Mouse (Mus musculus) forebrain, embryonic 13.5 days (tissue): Measurements from ENCODE around the gene Kcne1l. TPM values are rescaled to one million over a fixed set of nuclear protein-coding genes. Genes with fewer than 3 reads are reported as not detected.

Experiments used
- ATAC-seq: fragments of 200-750 bp; cut with Nextera tagmentation; 2 replicates; pipeline ENCODE4 v1.8.0; 2017
- H3K27ac ChIP-seq: fragments of 300-500 bp; sonication (generic); 2 replicates; pipeline ENCODE4 v1.5.1; 2015; ENCODE audit warnings: inconsistent platforms, mild to moderate bottlenecking, moderate library complexity
- H3K27me3 ChIP-seq: fragments of 300-500 bp; sonication (generic); 2 replicates; pipeline ENCODE4 v1.6.1; 2015; ENCODE audit warnings: mild to moderate bottlenecking, inconsistent platforms
- H3K36me3 ChIP-seq: fragments of 300-500 bp; sonication (generic); 2 replicates; pipeline ENCODE4 v1.6.1; 2015; ENCODE audit warnings: mild to moderate bottlenecking, inconsistent platforms; ENCODE audit not compliant: poor library complexity, severe bottlenecking
- H3K4me1 ChIP-seq: fragments of 300-500 bp; sonication (generic); 2 replicates; pipeline ENCODE4 v1.6.1; 2015; ENCODE audit warnings: inconsistent platforms
- H3K4me2 ChIP-seq: fragments of 300-500 bp; sonication (generic); 2 replicates; pipeline ENCODE4 v1.6.1; 2015; ENCODE audit warnings: inconsistent platforms, mild to moderate bottlenecking, moderate library complexity
- H3K4me3 ChIP-seq: fragments of 300-500 bp; sonication (generic); 2 replicates; pipeline ENCODE4 v1.5.1; 2015; ENCODE audit warnings: mild to moderate bottlenecking, inconsistent platforms
- H3K9ac ChIP-seq: fragments of 300-500 bp; sonication (generic); 2 replicates; pipeline ENCODE4 v1.6.1; 2015; ENCODE audit warnings: mild to moderate bottlenecking, inconsistent platforms
- H3K9me3 ChIP-seq: fragments of 300-500 bp; sonication (generic); replicated peaks from 2 replicates; pipeline ENCODE4 v1.6.1; 2016; ENCODE audit warnings: inconsistent platforms
- WGBS: fragments of 180-500 bp; shearing (Covaris S2); methylation state at CpG from one replicate; pipeline ENCODE4 v1.1.7; 2015; 5-methylcytosine and 5-hydroxymethylcytosine counted together
- polyA plus RNA-seq: library from polyadenylated mRNA; unstranded; fragments of >200 nt; fragmentation: Nextera tagmentation; extraction: Ambion mirVana; gene quantifications from 2 replicates; pipeline ENCODE4 v1.2.1, GENCODE M21; 2015

Gene Kcne1l
- polyA plus RNA-seq: 18.3 and 20.2 TPM in 2 replicates

DNA sequence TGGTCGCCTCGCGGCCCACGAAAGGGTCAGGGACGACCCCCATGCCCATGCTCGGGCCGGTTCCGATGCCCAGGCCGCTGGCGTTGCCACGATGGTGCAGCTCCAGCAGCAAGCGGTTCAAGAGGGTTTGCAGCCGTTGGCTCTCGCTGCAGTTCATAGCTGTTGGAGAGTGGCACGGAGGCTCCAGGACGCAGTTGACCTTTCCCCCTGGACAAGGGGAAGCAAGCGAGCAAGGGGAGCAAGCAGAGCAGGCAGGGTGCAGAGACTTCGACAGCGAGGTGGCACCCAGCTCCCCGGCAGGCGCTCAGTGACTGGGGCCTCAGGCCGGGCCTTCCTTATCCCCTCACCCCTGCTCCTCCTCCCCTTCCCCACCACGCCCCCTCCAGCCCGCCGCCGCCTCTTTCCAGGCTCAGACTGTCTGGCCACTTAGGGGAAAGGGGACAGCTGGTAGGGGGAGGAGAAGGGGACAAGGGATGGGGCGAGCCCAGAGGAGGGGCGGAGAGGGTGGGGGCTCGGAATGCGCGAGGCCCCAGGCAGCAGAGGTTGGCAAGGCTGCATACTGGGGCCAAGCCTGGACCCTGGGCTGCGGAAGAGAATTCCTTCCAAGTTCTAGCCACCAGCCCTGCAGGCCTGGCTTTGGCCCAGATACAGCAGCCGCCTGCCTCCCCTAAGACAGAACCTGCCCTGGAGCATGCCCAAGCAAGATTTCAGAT, at the start of gene Kcne1l:
Gene Kcne1l (minus strand): TSS at position 426 of the 713 bp plus-strand sequence.
- Histone ChIP-seq H3K4me3 (peak within 1 kb of the TSS; percentile 24), H3K9me3 (no peaks in the 10 kb centered on the region), H3K4me2 (peak within 1 kb of the TSS; percentile 51), H3K36me3 (no peaks in the 10 kb centered on the region), H3K27ac (peak within 1 kb of the TSS; percentile 65), H3K4me1 (peaks cover 15% of the 10 kb centered on the region; the same call in 1 of the 2 replicates), H3K9ac (peak within 1 kb of the TSS; percentile 51), H3K27me3 (peaks cover 6% of the 10 kb centered on the region; the same call in 1 of the 2 replicates)
- 18% methylated on average over 26 of the region's 33 CpGs for WGBS
- ATAC-seq: peak; percentile 80

DNA sequence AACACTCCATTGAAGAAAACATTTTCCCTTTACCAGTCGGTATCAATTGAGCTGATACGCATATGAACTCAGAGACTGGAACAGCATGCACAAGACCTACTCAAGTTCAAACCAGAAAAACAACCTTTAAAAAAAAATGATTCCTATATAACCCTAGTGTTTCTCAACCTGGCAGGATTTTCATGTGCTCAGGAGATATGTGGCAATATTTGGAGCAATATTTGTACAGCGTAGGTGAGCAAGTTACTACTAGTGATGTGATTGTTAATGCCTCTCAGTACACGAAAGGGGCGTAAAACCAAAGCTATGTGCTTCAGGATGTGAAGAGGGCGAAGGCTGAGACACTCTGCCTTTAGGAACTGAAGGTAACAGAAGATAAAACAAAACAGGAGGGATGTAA, 30.1 kb upstream of the Kcne1l start:
- 93% methylated on average over 6 of the region's 6 CpGs for WGBS
- Histone ChIP-seq H3K4me3 (no peak overlapping the region), H3K4me2 (no peak overlapping the region), H3K36me3 (no peaks in the 10 kb centered on the region), H3K4me1 (no peaks in the 10 kb centered on the region), H3K27ac (no peak overlapping the region), H3K9ac (no peak overlapping the region), H3K27me3 (no peaks in the 10 kb centered on the region), H3K9me3 (no peaks in the 10 kb centered on the region)
- ATAC-seq: no peak

DNA sequence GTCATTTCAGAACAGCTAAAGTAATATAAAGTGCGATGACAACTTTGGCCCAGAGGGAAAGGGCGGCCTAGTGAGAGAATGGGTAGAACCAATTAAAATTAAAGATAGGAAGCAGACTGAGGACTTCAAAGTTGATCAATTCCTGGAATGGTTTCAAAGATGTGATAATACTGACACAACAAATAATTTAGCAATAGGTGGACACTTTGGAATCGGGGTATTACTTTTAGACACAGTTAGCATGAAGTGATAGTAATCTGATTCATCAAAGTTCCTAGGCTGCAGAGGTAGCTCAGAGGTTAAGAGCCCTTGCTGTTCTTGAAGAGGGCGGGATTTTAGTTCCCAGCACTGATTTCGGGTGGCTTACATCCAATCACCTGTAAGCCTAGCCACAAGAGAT, 29.4 kb upstream of the Kcne1l start:
- no peaks in the 10 kb centered on the region for H3K27me3 ChIP-seq
- 84% methylated on average over 5 of the region's 5 CpGs for WGBS
- no peak overlapping the region for H3K4me2 ChIP-seq
- no peaks in the 10 kb centered on the region for H3K36me3 ChIP-seq
- no peak for ATAC-seq
- H3K27ac ChIP-seq: no peak overlapping the region
- no peaks in the 10 kb centered on the region for H3K9me3 ChIP-seq
- no peaks in the 10 kb centered on the region for H3K4me1 ChIP-seq
- H3K9ac ChIP-seq: no peak overlapping the region
- H3K4me3 ChIP-seq: no peak overlapping the region

DNA sequence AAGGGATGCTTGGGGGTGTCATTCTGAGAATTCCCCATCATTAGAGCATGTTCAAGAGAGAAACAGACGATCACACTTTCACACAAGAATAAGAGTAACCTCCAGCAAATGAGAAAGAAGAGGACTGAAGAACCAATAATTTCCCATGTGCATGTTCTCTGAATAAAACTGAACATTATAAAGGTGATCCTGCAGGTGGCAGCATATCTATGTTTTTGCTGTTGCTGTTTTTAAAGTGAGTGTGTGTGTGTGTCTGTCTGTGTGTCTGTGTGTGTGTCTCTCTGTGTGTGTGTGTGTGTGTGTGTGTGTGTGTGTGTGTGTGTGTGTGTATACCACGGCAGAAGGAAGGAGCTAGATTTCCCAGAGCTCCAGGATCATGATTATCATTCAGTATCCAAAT, 19.7 kb upstream of the Kcne1l start:
- no peaks in the 10 kb centered on the region for H3K27me3 ChIP-seq
- WGBS: 79% methylated on average over 1 of the region's 2 CpGs
- H3K9ac ChIP-seq: no peak overlapping the region
- no peaks in the 10 kb centered on the region for H3K36me3 ChIP-seq
- no peaks in the 10 kb centered on the region for H3K4me1 ChIP-seq
- no peak for ATAC-seq
- H3K4me3 ChIP-seq: no peak overlapping the region
- H3K4me2 ChIP-seq: no peak overlapping the region
- H3K27ac ChIP-seq: no peak overlapping the region
- H3K9me3 ChIP-seq: no peaks in the 10 kb centered on the region

DNA sequence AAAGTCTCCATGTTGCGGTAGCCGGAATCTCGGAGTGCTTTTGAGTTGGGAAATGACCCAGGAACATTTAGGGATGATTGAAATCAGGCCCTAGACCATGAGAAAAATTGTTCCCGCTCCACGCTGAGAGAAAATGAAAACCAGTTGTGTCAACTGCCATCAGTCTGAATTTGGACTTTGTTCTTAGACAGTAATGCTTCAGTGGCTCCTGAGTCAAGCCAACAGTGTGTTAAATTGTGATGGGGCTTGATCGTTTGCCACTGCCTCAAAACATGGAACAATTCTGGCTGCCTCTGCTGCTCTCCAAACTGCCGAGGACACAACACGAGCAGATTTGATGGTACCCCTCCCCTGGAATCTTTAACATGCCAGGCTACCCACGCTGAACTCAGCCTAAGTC, 10.0 kb upstream of the Kcne1l start:
- Histone ChIP-seq H3K4me3 (no peak overlapping the region), H3K9ac (no peak overlapping the region), H3K9me3 (no peaks in the 10 kb centered on the region), H3K36me3 (no peaks in the 10 kb centered on the region), H3K4me2 (no peak overlapping the region), H3K4me1 (no peaks in the 10 kb centered on the region), H3K27me3 (no peaks in the 10 kb centered on the region), H3K27ac (no peak overlapping the region)
- WGBS: 84% methylated on average over 9 of the region's 9 CpGs
- no peak for ATAC-seq

DNA sequence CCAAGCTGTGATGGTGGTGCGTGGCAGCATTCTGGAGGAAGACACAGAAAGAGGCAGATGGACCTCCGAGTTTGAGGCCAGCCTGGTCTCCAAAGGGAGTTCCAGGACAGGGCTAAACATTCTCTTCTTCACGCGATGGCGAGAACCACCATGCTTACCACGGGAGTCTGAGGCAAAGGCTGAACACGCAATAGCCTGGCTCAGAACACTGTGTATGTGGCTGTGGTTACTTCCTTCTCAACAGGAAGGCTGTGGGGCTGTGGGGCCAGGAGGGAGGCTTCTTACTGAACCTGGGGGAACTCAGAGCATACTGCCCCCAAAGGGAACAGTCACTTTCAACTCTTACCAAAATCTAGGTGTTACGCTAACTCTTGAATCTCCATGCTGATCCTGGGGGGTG, 9.2 kb upstream of the Kcne1l start:
- Histone ChIP-seq H3K9ac (no peak overlapping the region), H3K4me3 (no peak overlapping the region), H3K4me2 (no peak overlapping the region), H3K27ac (no peak overlapping the region), H3K9me3 (no peaks in the 10 kb centered on the region), H3K36me3 (no peaks in the 10 kb centered on the region), H3K4me1 (peaks cover under 1% of the 10 kb centered on the region; the same call in 1 of the 2 replicates), H3K27me3 (no peaks in the 10 kb centered on the region)
- no peak for ATAC-seq
- WGBS: 69% methylated on average over 8 of the region's 8 CpGs

DNA sequence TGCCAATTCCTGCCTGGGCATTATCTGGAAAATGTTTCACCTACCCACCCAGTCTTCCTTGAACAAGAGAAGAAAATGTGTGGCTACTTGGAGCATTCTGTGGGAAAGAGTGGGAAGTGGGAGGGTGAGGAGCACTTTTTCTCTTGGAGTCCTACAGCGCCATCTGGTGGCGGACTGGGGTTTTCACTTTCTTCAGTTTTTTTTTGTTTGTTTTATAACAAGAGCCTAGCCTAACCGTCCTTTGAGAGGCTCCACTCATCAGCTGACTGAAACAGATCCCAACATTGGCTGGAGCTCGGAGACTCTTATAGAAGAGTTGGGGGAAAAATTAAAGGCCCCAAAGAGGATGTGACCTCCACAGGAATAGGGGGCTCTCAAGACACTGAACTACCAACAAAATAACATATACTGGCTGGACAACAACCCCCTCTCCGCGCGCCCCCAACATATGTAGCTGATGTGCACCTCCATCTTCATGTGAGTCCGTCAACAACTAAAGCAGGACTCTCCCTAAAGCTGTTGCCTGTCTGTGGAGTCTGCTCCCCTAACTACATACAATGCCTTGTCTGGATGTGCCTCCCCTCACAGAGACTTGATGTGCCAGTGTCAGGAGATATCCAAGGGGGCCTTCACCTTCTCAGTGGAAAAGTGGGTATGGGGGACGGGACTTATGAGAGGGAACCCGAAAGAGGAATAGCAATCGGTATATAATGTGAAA, 8.4 kb upstream of the Kcne1l start:
- no peaks in the 10 kb centered on the region for H3K36me3 ChIP-seq
- peaks cover 5% of the 10 kb centered on the region; the same call in 1 of the 2 replicates for H3K4me1 ChIP-seq
- no peaks in the 10 kb centered on the region for H3K27me3 ChIP-seq
- no peaks in the 10 kb centered on the region for H3K9me3 ChIP-seq
- peak overlapping the region; percentile 20; the same call in 1 of the 2 replicates for H3K4me2 ChIP-seq
- peak; percentile 82 for ATAC-seq
- H3K9ac ChIP-seq: no peak overlapping the region
- no peak overlapping the region for H3K27ac ChIP-seq
- WGBS: 56% methylated on average over 11 of the region's 11 CpGs
- H3K4me3 ChIP-seq: no peak overlapping the region

DNA sequence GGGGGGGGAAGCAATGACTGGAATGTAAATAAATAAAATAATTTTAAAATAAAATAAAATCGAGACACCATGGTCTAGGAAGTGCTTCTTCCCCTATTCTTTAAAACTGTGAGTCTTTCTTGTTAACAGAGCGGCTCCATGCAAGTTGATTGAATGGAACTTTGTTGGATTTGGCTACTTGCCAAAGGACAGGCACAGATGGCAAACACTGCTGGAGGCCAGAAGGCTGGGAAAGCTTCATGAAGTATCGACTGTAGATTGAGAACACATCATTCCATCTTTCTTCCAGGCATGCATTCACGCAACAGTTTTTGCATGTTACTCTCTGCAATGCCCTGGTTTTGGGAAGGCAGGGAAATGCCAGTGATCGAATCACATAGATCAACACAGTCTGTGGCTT, 4.3 kb upstream of the Kcne1l start:
- no peak for ATAC-seq

DNA sequence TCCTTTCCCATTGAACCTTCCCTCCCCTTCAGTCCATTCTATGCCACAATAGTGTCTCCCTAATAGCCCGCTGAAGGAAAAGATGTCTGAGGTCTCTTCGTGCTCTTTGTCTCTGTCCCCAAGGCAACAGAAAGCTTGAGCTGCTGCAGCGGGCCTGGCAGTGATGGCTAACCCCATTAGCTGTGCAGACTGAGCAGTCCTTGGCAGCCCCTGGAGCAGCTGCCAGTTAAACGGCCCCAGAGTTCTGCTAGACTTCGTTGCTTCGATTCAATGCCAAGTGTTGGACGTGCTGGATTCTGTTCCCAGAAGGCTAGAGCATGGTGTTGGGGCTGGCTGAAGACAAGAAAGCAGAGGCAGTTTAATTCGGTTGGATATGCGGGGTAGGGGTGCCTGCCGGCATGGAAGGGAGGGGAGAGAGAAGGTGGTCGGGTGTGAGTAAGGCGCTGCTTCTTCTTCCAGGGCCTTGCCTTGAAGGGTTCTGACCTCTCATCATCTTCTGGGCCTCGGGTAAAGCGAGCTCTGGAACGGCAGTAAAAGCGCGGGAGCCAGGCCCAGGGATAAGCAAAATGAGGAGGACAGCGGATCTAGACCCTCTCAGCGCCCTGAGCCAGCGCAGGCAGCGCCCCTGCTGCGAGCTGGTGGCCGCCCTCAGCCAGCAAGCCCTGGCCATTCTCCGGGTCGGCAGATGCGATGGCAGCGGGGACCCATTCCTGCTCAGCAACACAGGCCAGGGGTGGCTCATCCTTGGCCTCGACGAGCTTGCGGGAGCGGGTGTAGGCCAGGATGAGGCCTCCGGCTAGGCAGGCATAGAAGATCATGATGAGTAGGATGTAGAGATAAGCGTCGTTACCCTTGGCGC, 855 bp downstream of the Kcne1l start:
- H3K36me3 ChIP-seq: no peaks in the 10 kb centered on the region
- WGBS: 34% methylated on average over 32 of the region's 35 CpGs
- H3K4me3 ChIP-seq: peak overlapping the region; percentile 24
- ATAC-seq: peak; percentile 90
- no peaks in the 10 kb centered on the region for H3K9me3 ChIP-seq
- H3K9ac ChIP-seq: peak overlapping the region; percentile 51
- 0 out of 2 replicates have a peak, but pooled peaks cover 15% of the 10 kb centered on the region for H3K4me1 ChIP-seq
- peak overlapping the region; percentile 51 for H3K4me2 ChIP-seq
- H3K27me3 ChIP-seq: peaks cover 6% of the 10 kb centered on the region; the same call in 1 of the 2 replicates
- H3K27ac ChIP-seq: peak overlapping the region; percentile 65

More for the DNA sequence above, 4.3 kb upstream of the Kcne1l start:
- Histone ChIP-seq H3K27me3 (peaks cover 6% of the 10 kb centered on the region; the same call in 1 of the 2 replicates), H3K36me3 (no peaks in the 10 kb centered on the region), H3K9ac (no peak overlapping the region), H3K9me3 (no peaks in the 10 kb centered on the region), H3K4me3 (no peak overlapping the region), H3K4me1 (peaks cover 15% of the 10 kb centered on the region; the same call in 1 of the 2 replicates), H3K4me2 (no peak overlapping the region), H3K27ac (no peak overlapping the region)
- 46% methylated on average over 5 of the region's 5 CpGs for WGBS

DNA sequence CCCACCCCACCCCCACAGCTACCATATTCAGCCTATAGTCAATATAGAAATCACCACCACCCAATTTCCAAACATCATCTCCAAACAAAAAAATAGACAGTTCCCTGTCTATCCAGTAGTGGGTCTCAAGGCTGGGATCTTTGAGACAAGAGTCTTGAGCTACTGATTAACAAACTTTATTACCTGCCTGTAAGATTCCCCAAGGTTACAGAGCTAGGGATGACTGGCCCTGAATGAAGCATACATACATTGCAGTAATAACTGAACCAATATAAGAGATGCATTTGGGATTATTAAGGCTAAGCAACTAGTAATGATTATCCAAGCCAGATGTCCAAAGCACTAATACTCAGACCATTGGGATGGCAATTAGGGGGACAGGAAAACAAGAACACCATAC, 1.5 kb downstream of the Kcne1l start:
- H3K27me3 ChIP-seq: peaks cover 6% of the 10 kb centered on the region; the same call in 1 of the 2 replicates
- H3K9ac ChIP-seq: no peak overlapping the region
- no peak overlapping the region for H3K27ac ChIP-seq
- no peak overlapping the region for H3K4me2 ChIP-seq
- 0 out of 2 replicates have a peak, but pooled peaks cover 11% of the 10 kb centered on the region for H3K4me1 ChIP-seq
- no peak for ATAC-seq
- H3K9me3 ChIP-seq: no peaks in the 10 kb centered on the region
- H3K4me3 ChIP-seq: no peak overlapping the region
- H3K36me3 ChIP-seq: no peaks in the 10 kb centered on the region

DNA sequence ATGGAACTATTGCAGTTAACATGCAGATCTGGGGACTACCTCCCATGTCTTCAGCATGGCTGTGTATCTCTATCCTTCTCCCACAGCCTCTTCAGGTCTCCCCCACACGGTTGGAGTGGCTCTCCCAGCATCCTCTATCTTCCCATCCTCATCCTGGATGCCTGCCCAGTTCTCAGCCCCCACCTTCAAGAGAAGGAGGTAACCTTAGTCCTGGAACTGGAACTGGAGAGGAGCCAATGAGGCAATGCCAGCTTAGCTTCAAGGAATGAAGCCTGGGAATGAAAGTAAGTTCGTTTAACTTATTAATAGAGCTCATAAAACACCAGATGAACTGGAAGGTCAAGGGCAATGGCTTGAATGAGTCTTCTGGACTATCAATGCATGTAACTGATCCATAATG, 2.6 kb downstream of the Kcne1l start:
- 49% methylated on average over 2 of the region's 2 CpGs for WGBS
- no peak overlapping the region for H3K4me2 ChIP-seq
- 0 out of 2 replicates have a peak, but pooled peaks cover 11% of the 10 kb centered on the region for H3K4me1 ChIP-seq
- peaks cover 6% of the 10 kb centered on the region; the same call in 1 of the 2 replicates for H3K27me3 ChIP-seq
- H3K9ac ChIP-seq: no peak overlapping the region
- H3K27ac ChIP-seq: no peak overlapping the region
- no peaks in the 10 kb centered on the region for H3K9me3 ChIP-seq
- no peak overlapping the region for H3K4me3 ChIP-seq
- no peak for ATAC-seq
- H3K36me3 ChIP-seq: no peaks in the 10 kb centered on the region
